Mouse (Mus musculus) liver, embryonic 15.5 days (tissue): ENCODE data around the gene Vac14. TPM values are rescaled to one million over a fixed set of nuclear protein-coding genes. Genes with fewer than 3 reads are reported as not detected.
A peak's percentile ranks its signal among the peaks of the same experiment; 100 is the strongest.

Experiments
- ATAC-seq: fragments of 200-750 bp; cut with Nextera tagmentation; 2 replicates; pipeline ENCODE4 v1.8.0; 2017; ENCODE audit warnings: moderate number of reproducible peaks, mild to moderate bottlenecking, moderate library complexity; ENCODE audit not compliant: insufficient read depth
- H3K27ac ChIP-seq: fragments of 300-500 bp; sonication (generic); replicated peaks from 2 replicates; pipeline ENCODE4 v1.5.1; 2015; ENCODE audit warnings: mild to moderate bottlenecking, inconsistent platforms
- H3K27me3 ChIP-seq: fragments of 300-500 bp; sonication (generic); 2 replicates; pipeline ENCODE4 v1.6.1; 2015; ENCODE audit warnings: mild to moderate bottlenecking, inconsistent platforms
- H3K36me3 ChIP-seq: fragments of 300-500 bp; sonication (generic); replicated peaks from 2 replicates; pipeline ENCODE4 v1.6.1; 2015; ENCODE audit warnings: moderate library complexity, mild to moderate bottlenecking, inconsistent platforms
- H3K4me1 ChIP-seq: fragments of 300-500 bp; sonication (generic); replicated peaks from 2 replicates; pipeline ENCODE4 v1.6.1; 2015; ENCODE audit warnings: inconsistent platforms
- H3K4me2 ChIP-seq: fragments of 300-500 bp; sonication (generic); 2 replicates; pipeline ENCODE4 v1.6.1; 2015; ENCODE audit warnings: moderate library complexity, mild to moderate bottlenecking, inconsistent platforms
- H3K4me3 ChIP-seq: fragments of 300-500 bp; sonication (generic); replicated peaks from 2 replicates; pipeline ENCODE4 v1.5.1; 2015; ENCODE audit warnings: mild to moderate bottlenecking, inconsistent platforms
- H3K9ac ChIP-seq: fragments of 300-500 bp; sonication (generic); 2 replicates; pipeline ENCODE4 v1.6.1; 2015; ENCODE audit warnings: moderate library complexity, mild to moderate bottlenecking, inconsistent platforms
- H3K9me3 ChIP-seq: fragments of 300-500 bp; sonication (generic); replicated peaks from 2 replicates; pipeline ENCODE4 v1.6.1; 2016; ENCODE audit warnings: inconsistent platforms
- WGBS: fragments of 180-500 bp; shearing (Covaris S2); methylation state at CpG from one replicate; pipeline ENCODE4 v1.1.7; 2015; ENCODE audit warnings: mixed read lengths; ENCODE audit not compliant: insufficient replicate concordance; 5-methylcytosine and 5-hydroxymethylcytosine counted together
- polyA plus RNA-seq: library from polyadenylated mRNA; unstranded; fragments of >200 nt; fragmentation: Nextera tagmentation; extraction: Ambion mirVana; gene quantifications from 2 replicates; pipeline ENCODE4 v1.2.1, GENCODE M21; 2015

Gene Vac14
- polyA plus RNA-seq, 1 experiment from 2014 or later = 12.5 TPM

DNA sequence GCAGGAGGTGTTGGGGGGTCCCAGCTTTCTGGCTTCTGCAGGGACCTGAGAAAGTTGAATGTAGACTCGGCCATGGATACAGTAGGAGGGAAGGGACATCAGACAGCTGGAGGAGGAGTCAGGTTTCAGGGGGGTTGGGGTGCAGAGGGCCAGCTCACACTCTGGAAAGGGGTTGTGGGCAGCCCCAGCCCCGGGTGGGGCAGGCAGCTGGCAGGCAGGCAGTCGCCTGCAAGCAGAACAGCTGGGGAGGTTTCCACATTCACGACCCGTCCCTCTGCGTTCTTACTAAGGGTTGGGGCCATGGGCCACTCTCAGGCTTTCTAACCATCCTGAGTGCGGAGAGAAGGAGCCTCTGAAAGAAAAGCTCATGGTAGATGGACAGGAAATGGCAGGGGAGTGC lies 98.7 kb downstream of the Vac14 start:
- no peak overlapping the region for H3K4me2 ChIP-seq
- no peak overlapping the region for H3K4me3 ChIP-seq
- H3K4me1 ChIP-seq = peaks cover 12% of the 10 kb centered on the region; the same call in 1 of the 2 replicates
- H3K27ac ChIP-seq = no peak overlapping the region
- no peak for ATAC-seq
- 57% methylated on average over 7 of the region's 7 CpGs for WGBS
- H3K9me3 ChIP-seq = no peaks in the 10 kb centered on the region
- H3K9ac ChIP-seq = no peak overlapping the region
- H3K27me3 ChIP-seq = peaks cover 36% of the 10 kb centered on the region
- peaks cover 13% of the 10 kb centered on the region for H3K36me3 ChIP-seq

DNA sequence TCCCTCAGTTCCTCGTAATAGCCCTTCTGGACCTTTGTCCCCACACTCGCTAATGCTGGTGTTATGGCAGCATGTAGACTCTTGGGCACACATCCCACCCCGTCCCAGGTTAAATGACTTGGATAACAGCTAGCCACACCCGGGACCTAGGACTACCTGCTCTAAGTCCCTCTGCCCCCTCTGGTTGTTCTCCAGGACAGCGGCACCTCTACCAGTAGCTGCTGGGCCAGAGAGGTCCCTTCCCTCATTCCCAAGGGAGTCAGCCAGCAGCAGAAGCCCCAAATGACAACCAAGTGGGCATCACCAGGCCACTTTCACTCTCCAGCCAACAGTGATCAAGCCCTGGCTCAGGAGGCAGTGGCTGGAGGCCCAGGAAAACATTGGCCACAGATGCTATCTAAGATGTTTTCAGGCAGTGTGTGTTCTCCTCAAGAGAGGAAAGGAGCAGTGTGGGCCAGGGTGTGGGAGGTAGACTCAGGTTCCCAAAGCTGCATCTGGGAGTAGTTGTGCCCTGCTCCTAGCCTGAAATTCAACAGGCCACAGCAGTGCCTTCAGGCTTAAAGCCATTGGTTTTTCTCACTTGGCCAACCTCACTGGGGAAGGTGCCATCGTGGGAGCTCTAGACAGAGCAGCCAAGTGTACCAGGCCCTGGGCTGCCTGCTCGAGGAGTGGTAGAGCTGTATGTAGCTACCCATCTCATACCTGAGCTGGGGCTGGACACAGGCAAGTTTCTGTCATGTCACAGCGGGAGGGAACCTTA lies 100.0 kb downstream of the Vac14 start:
- Histone ChIP-seq H3K9me3 (no peaks in the 10 kb centered on the region), H3K36me3 (peaks cover 7% of the 10 kb centered on the region), H3K4me3 (no peak overlapping the region), H3K27ac (no peak overlapping the region), H3K4me1 (peaks cover 12% of the 10 kb centered on the region; the same call in 1 of the 2 replicates), H3K27me3 (peaks cover 49% of the 10 kb centered on the region), H3K9ac (no peak overlapping the region), H3K4me2 (no peak overlapping the region)
- 60% methylated on average over 8 of the region's 8 CpGs for WGBS
- ATAC-seq = no peak

DNA sequence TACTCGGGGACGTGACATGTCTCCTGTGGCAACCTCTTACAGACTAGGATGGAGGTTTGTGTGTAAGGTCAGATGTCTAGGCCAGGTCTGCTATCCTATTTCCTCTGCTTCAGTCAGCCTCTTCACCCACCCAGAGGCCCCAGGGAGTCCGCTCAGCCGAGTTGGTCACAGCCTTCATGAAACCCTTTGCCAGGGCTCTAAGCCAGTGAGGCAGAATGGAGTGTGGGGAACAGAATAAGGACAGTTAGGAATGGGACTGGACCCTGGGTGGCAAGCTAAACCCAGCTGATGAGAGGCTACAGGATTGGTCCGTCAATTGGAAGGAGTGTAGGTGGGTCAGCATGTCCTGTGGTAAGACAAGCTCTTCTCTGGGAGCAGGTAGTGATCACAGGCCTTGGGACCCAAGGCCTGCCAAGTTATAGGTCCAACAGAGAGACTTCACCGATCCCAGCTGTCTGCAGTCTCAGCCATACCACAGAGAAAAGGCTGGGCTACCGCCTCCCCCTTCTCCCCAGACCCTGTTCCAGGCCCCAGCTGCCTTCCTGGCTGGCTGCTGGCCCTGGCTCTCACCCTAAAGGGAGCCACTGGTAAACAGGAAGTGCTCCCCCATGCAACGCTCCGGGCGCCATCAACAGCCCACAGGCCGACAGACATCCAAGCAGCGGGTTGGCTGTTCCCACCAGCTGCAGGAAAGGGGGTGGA lies 100.7 kb downstream of the Vac14 start:
- peaks cover 7% of the 10 kb centered on the region; the same call in 1 of the 2 replicates for H3K36me3 ChIP-seq
- no peak overlapping the region for H3K9ac ChIP-seq
- no peaks in the 10 kb centered on the region for H3K9me3 ChIP-seq
- no peak overlapping the region for H3K27ac ChIP-seq
- 36% methylated on average over 12 of the region's 12 CpGs for WGBS
- no peak overlapping the region for H3K4me3 ChIP-seq
- peaks cover 13% of the 10 kb centered on the region; the same call in 1 of the 2 replicates for H3K4me1 ChIP-seq
- H3K4me2 ChIP-seq = no peak overlapping the region
- peaks cover 52% of the 10 kb centered on the region for H3K27me3 ChIP-seq
- no peak for ATAC-seq

DNA sequence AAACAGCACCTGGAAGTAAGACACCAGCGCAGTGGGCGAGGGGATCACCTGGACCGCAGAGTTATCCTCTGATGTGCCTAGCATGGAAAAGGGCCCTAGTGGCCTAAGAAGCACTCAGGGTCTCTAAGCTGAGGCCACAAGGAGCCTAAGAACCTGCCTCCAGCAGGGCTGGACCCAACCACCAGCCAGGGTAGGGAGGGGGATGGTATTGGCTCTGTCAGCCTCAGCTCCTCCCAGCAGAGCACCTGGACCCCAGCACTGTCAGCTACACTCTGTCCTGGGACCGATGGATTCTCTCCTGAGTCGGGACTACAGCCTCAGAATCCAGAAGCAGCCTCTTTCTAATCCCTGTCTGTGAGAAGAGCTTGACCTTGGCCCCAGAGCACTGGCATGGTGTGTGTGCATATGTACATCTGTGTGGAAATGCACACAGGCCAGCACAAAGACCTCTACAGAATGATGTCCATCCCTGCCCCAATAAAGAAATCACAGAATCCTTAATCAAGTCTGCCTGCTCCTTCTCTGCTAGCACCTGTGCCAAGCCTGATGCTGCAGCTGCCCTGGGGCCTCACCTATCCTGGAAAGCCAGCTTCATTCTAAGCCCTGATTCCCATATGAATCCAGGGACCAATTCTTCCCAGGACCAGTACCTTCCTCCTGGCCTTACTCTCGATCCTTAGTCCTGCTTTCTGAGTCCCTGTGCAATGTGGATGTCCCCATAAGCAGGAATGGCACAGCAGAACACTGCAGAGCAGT lies 101.7 kb downstream of the Vac14 start:
- 54% methylated on average over 6 of the region's 6 CpGs for WGBS

DNA sequence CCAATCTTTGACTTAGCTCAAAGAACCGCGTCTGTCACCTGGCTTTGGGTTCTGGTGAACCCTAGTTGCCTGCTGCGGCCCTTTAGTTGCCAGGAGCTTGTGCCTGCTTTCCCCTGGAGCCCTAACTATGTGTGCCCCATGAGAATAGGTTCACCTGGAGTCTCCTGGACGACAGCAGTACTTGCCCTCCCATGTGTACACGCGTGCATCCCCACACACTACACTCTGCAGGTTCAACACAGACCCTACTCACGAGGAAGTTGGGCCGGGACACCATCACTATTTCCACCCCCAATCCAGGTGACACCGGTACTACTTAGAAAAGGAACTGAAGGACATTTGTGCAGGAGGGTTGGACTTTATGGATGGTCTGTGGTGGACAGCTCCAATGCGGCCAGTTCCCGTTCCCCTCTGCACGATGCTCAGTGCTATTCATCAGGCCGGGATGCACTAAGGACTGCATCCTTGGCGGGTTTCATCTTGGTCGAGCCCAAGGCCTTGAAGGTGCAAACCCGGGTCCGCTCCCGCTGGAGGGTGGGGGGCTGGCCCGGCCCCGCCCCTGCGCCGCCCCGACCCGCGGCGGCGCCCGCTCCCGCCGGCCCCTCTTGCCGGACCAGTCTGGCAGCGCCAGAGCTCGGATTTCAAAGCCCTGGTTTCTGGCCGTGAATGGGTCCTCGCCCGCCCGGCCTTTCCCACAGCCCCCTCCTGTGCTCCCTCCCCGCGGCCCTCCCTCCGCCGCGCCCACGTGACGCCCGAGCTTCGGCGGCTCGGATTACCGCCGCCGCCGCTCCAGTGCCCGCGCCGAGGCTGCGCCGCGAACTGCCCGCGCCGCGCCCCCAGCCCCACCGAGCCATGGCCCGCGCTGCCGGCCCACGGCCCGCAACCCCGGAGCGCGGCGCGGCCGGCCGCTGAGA lies 102.6 kb downstream of the Vac14 start, which contains the start of gene Mtss1l:
TSS of gene Mtss1l (plus strand) at position 792 of the 914 bp plus-strand sequence.
- H3K4me1 ChIP-seq = peaks cover 28% of the 10 kb centered on the region
- ATAC-seq = peak; percentile 47
- H3K27ac ChIP-seq = 0 out of 2 replicates have a peak within 1 kb of the TSS, but pooled peaks have one; percentile 19
- peak within 1 kb of the TSS; percentile 67 for H3K4me2 ChIP-seq
- peak within 1 kb of the TSS; percentile 35; the same call in 1 of the 2 replicates for H3K9ac ChIP-seq
- H3K9me3 ChIP-seq = no peaks in the 10 kb centered on the region
- H3K36me3 ChIP-seq = no peaks in the 10 kb centered on the region
- 5% methylated on average over 75 of the region's 75 CpGs for WGBS
- H3K27me3 ChIP-seq = peaks cover 52% of the 10 kb centered on the region
- peak within 1 kb of the TSS; percentile 55 for H3K4me3 ChIP-seq

More for the DNA sequence above, 101.7 kb downstream of the Vac14 start:
- no peak for ATAC-seq
- peaks cover 22% of the 10 kb centered on the region for H3K4me1 ChIP-seq
- H3K36me3 ChIP-seq = no peaks in the 10 kb centered on the region
- peaks cover 52% of the 10 kb centered on the region for H3K27me3 ChIP-seq
- no peak overlapping the region for H3K4me3 ChIP-seq
- no peak overlapping the region for H3K27ac ChIP-seq
- H3K9me3 ChIP-seq = no peaks in the 10 kb centered on the region
- H3K4me2 ChIP-seq = no peak overlapping the region
- H3K9ac ChIP-seq = no peak overlapping the region

DNA sequence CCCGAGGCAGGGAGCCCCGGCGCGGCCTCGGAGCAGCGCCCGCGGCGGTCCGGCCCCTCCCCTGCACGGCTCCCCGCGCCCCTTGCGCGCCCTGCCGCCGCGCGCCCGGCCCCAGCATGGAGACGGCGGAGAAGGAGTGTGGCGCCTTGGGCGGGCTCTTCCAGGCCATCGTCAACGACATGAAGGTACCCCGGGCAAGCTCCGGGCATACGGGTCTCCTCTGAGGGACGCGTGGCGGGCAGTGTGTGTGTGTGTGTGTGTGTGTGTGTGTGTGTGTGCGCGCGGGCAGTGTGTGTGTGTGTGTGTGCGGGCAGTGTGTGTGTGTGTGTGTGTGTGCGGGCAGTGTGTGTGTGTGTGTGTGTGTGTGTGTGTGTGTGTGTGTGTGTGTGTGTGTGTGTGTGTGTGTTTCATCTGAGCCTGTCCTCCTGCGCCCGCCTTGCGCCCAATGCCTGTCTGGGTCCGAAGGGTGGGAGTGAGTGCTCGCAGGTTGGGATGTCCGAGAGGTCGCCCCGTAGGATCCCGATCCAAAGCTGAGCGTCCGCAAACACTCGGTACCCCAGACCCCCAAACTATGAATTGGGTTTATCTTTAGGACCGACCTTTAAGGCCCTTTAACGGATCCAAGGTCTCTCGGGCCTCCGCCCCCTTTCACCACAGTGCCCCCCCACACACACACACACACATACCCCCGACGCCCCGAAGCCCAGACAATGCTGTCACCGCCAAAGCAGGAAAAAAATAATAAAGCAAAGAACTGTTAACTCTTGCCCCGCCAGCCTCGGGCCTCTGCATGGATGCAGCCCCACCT lies 103.4 kb downstream of the Vac14 start:
- Histone ChIP-seq H3K4me3 (peak overlapping the region; percentile 55), H3K9ac (peak overlapping the region; percentile 35; the same call in 1 of the 2 replicates), H3K9me3 (no peaks in the 10 kb centered on the region), H3K4me1 (peaks cover 28% of the 10 kb centered on the region), H3K36me3 (no peaks in the 10 kb centered on the region), H3K27ac (0 out of 2 replicates have a peak overlapping the region, but pooled peaks have one; percentile 19), H3K27me3 (peaks cover 52% of the 10 kb centered on the region), H3K4me2 (peak overlapping the region; percentile 67)
- WGBS = 2% methylated on average over 41 of the region's 59 CpGs
- ATAC-seq = peak; percentile 23

DNA sequence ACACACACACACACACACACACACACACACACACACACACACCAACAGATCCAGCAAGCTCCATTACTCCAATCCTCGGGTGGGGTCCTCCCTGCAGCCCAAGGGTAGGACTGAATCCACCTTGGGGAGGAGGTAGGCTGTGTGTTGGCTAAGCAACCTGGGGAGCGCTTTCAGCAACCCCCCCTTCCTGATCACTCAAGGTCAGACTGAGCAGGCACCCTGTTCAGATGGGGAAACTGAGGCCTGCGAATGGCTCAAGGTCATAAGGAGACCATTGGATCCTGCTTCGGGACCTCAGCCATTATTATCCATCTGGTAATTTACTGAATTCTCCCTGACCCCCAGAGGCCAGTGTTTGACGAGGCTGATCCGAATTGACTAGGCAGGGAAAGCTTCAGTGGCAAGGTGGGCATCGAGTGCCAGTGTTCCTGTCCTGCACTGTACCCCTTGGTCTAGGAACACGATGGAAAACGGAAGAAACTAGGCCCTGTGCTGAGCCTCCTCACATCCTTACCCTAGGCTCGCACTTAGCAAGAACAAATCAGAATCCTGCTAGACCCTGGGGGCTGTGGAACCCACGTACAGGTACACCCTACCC lies 104.1 kb downstream of the Vac14 start:
- Histone ChIP-seq H3K27me3 (peaks cover 52% of the 10 kb centered on the region), H3K9me3 (no peaks in the 10 kb centered on the region), H3K9ac (0 out of 2 replicates have a peak overlapping the region, but pooled peaks have one; percentile 15), H3K4me1 (peaks cover 28% of the 10 kb centered on the region), H3K36me3 (no peaks in the 10 kb centered on the region), H3K27ac (no peak overlapping the region), H3K4me2 (peak overlapping the region; percentile 67), H3K4me3 (peak overlapping the region; percentile 55; the same call in 1 of the 2 replicates)
- no peak for ATAC-seq
- 55% methylated on average over 11 of the region's 11 CpGs for WGBS

DNA sequence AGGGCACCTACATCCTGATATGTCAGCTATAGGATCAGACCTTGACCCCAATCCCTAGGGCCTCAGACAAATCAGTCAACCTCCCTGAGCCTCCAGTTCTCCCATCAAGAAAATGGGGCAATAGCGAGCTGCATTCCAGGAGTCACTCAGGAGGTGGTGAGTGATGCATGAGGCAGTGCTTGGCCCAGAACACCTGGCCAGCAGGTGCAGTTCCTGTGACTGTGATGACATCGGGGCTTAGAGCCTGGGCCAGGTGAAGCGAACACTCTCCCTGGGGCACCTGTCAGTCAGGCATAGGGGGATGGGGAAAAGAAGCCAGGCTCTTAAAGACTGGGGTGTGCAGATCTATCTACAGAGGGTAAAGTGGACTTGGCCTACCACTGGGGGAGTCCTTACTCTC lies 106.1 kb downstream of the Vac14 start:
- no peaks in the 10 kb centered on the region for H3K36me3 ChIP-seq
- peaks cover 43% of the 10 kb centered on the region for H3K27me3 ChIP-seq
- no peak overlapping the region for H3K9ac ChIP-seq
- H3K4me1 ChIP-seq = peaks cover 25% of the 10 kb centered on the region
- no peak overlapping the region for H3K4me2 ChIP-seq
- 69% methylated on average over 3 of the region's 3 CpGs for WGBS
- no peak for ATAC-seq
- H3K9me3 ChIP-seq = no peaks in the 10 kb centered on the region
- no peak overlapping the region for H3K4me3 ChIP-seq
- no peak overlapping the region for H3K27ac ChIP-seq

DNA sequence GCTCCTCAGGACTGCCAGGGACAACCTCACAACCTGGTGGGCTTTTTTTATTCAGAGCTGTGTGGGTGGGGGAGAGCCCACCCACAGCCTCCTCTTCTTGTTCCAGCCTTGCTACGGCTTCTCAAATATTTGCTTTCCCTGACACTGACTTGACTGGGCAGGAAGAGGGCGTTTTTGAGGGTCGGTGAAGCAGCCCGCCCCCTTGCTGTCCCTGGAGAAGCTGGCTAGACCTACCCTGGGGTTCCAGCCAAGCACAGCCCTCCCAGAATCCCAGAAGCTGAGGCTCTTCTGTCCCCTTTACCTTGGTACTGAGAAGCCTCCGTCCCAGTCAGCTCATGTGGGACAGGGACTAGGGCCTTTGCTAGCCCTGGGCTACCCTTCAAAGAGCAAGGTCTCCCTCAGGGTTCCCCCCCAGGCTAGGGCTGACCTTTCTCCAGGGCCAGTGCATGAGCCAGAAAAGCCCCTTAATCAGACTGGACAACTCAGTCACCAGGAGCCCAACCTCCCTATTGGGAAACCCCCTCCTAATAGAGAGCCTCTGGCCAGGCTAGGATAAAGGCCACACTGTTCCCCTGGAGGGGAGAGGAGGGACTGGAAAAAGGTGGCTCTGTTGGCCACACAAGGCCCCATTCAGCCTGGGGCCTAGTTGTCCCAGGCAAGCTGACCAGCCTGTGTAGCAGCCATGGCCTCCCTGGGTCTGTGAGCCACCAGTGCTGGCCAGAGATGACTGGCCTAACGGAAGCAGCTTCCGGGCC lies 106.9 kb downstream of the Vac14 start:
- no peak overlapping the region for H3K27ac ChIP-seq
- H3K36me3 ChIP-seq = no peaks in the 10 kb centered on the region
- H3K4me3 ChIP-seq = no peak overlapping the region
- peaks cover 35% of the 10 kb centered on the region for H3K27me3 ChIP-seq
- peaks cover 25% of the 10 kb centered on the region for H3K4me1 ChIP-seq
- H3K4me2 ChIP-seq = no peak overlapping the region
- H3K9ac ChIP-seq = no peak overlapping the region
- H3K9me3 ChIP-seq = no peaks in the 10 kb centered on the region
- ATAC-seq = no peak
- 50% methylated on average over 7 of the region's 7 CpGs for WGBS
